Mouse (Mus musculus) megakaryocyte-erythroid progenitor cell, adult 5 weeks (primary cell): ENCODE measurements around the gene Usp28. TPM values are rescaled to one million over a fixed set of nuclear protein-coding genes. Genes with fewer than 3 reads are reported as not detected.

Experiments used
- polyA plus RNA-seq: library from polyadenylated mRNA; stranded (reverse); fragments of >175 nt; gene quantifications from 2 replicates; pipeline ENCODE4 v1.2.3, GENCODE M21; 2012

Usp28 gene
- polyA plus RNA-seq, result 8.6 and 11.6 TPM in 2 replicates

DNA sequence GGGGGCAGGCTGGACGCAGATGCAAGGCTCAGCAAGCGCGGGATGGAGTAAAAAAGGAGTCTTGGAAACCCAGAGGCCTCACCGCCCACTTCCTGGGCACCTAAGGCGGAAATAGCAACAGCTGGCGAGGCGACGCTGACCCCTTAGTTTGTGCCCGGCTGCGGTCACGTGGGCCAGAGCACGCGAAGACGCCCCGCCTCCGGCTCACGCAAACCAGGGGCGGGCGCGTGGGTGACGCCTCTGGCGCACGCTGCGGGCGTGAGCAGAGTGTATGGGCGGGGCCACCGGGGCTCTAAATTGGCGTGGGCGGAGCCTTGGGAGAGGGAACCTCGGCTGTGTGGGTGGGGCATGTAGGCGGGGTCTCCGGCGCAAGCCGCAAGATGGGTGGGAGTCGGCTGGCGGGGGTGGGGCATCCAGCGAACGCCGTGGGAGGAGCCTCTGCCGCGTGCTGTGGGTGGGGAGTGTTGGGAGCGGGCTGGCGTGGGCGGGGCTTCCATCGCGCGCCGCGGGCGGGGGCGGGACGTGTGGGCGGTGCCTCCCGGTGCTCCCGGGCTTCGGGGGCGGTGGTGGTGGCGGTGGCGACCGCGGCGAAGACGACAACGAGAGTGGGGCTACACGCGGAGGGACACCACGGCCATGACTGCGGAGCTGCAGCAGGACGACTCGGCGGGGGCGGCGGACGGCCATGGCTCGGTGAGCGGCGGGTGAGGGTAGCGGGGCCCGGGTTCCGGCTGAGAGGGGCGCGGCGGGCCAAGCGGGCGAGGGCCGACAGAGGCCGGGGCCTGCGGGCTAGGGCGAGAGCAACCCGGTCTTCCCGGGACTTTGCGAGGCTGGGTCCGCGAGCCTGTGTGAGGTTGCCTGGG is at the start of gene Usp28:
Gene Usp28, plus strand, starts transcription at position 531 of the 863 bp plus-strand sequence.

DNA sequence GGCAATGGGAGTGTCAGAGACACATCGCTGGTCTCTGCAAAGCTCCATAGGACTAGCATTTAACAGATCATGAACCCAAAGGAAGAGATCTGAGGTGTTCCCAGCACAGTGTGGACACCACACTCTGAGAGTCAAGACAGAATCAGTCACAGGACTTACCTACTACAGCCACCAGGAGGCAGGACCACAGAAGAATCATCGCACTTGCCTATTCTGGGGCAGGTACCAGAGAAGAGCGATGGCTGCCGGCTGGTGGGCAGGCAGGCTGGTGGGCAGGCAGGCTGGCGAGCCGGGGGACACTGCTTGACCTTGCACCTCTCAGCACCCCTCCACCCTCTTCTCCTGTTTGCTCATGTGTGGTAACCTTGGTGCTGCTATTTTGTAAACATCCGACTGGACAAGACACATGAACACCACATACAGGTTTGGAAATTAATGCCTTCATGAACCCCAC is 20.6 kb upstream of the Usp28 start, which contains the start of gene Htr3b:
Gene Htr3b, minus strand, starts transcription at position 404 of the 454 bp plus-strand sequence.

DNA sequence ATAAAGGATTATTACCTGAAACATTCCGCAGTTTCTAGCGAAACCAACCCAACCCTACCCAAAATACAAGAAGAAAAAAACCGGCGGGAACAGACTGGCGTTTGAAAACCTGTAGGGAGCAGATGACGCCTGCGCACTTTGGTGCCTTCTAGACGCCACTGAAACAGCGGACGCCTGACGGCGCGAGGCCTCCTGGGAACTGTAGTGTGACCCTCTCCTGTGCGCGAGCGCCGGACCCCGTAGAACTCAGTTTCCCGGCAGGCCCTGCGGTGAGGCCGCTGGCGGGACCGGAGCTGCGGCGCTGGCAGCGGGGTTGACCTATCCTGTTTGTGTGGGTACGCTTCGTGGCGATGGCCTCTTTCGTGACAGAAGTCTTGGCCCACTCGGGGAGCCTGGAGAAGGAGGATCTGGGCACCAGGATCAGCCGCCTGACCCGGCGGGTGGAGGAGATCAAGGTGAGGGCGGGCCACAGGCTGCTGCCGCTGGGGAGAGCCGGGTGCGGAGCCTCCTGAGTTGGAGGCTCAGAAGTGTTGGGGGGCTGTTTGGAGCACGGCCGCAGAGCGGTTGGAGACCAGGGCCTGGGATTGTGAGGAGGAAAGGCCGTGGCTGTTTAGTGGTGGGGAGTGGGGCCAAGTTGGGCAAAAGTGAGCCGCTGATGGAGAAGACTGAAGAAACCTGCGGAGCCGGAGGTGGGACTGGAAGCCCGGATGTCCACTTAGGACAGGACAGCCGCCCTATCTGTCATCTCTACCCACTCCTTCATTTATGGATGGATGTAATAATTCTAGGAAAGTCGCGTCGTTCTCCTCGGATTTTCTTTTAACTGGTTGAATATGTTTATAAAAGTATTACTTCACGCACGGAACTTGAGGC is 70.4 kb downstream of the Usp28 start, which contains the start of gene Zw10:
Gene Zw10, plus strand, starts transcription at position 281 of the 873 bp plus-strand sequence.

DNA sequence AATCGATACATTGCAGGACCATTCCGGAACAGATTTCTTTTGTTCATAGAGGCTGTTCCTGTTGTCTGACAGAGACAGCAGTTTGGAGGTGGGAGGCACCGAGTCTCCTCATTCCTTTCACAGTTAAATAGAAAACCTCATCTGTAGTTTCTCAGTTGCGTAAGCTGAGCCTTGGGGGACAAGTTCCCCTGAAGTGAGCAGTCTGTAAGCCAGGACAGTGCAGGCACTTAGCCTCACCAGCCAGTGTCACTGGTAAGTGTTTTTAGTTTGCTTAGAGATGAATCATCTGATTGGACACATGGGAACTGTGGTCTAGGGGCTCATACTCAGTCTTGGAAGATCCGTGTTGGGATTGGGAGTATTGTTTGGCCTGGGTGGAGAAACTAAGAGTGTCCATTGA is 95.9 kb downstream of the Usp28 start, which contains the start of gene Tmprss5:
Gene Tmprss5, plus strand, starts transcription at position 154 of the 400 bp plus-strand sequence.

Other genes starting within 250 kb of the Usp28 start
- 7.5 and 14.1 TPM in 2 replicates for gene Zbtb16, start 149.2 kb upstream of the Usp28 start, polyA plus RNA-seq
- not detected in 2 replicates for gene Htr3a, start 74.3 kb upstream of the Usp28 start, polyA plus RNA-seq
- not detected in 2 replicates for gene Htr3b, start 20.4 kb upstream of the Usp28 start, polyA plus RNA-seq
- gene Zw10, start 70.2 kb downstream of the Usp28 start, polyA plus RNA-seq, result 4.3 and 6.0 TPM in 2 replicates
- gene Tmprss5, start 95.9 kb downstream of the Usp28 start, polyA plus RNA-seq, result not detected in 2 replicates